Mouse (Mus musculus): ENCODE results near the gene Olfr30.
"Not testable (repeated sequence)": the region's sequence is repeated elsewhere in the genome, so short reads cannot be mapped to it uniquely, and the experiment has no call there.

The Olfr30 gene

DNA sequence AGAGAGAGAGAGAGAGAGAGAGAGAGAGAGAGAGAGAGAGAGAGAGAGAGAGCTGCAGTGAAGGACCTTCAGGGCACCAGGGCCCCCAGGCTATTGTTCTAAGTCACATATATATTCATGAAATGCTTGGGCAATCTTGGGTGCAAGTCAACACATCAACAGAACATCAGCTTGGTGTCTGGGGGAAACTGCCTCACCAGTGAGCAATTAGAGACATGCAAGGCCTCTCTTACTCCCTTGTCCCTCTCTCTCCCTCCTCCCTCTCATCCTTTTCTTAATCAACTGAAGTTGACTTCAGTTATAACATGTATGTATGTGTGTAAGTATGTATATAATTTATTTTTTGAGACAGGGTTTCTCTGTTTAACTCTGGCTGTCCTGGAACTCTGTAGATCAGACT, at the start of gene Olfr30:
Olfr30 (minus strand) TSS at position 101 of the 400 bp plus-strand sequence.
- no peak for DNase-seq

DNA sequence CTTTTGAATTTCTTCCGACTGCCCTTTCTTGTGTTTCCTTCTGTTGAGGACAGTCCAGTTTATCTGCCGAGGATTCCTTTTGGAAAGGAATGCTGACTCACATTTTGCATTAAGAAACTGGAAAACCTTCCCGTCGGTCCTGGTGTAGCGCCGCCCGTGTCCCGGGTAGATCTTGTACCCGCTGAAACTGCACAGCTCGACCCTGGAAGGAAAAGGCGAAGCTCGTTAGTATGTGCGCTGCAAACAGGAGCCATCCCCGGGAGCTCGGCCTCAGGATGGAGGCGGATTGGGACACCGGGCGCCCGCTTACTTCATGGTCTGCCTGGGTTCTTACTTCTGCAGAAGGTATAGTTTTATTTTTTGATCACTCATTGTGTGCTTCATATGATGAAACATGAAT, 47.0 kb upstream of the Olfr30 start:
- not testable (repeated sequence) for DNase-seq

DNA sequence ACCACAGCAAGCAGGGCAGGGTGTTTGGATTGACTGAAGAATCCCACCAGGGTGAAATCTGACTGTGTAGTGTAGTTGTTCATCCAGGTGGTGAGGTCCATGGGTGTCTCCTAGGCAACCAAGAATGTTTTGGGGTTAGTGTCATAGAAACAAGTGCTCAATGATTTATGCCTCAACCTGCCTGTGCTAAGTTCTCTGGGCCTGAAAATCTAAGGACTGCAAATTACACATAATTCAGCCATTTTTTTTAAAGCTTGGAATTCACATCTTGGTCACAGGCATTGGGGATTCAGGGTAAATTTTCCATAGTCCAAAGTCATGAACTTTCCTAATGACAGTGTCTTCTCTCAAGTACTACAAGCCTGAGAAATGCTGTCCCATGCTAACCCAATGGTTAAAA, 40.4 kb upstream of the Olfr30 start, which contains the start of gene Olfr331:
Olfr331 (minus strand) TSS at position 101 of the 400 bp plus-strand sequence.
- not testable (repeated sequence) for DNase-seq

DNA sequence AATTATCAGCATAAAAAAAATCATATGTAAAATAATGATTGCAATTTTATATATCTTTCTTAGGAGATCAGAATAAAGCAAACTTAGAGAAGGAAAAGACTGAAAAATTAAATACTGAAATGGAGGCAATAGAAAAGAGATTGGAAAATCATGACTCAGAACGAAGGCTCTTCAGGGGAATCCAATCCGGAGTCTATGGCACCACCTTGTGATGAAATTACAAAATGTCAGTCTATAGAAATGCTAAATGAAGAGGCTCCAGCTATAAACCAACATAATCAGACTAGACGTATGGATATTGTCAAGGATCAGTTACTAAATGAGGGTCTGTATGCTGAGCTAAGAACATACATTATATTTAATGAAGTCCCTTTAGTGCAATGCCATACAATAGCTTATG, 37.2 kb upstream of the Olfr30 start:
- DNase-seq, result peak; percentile 7 to 13

DNA sequence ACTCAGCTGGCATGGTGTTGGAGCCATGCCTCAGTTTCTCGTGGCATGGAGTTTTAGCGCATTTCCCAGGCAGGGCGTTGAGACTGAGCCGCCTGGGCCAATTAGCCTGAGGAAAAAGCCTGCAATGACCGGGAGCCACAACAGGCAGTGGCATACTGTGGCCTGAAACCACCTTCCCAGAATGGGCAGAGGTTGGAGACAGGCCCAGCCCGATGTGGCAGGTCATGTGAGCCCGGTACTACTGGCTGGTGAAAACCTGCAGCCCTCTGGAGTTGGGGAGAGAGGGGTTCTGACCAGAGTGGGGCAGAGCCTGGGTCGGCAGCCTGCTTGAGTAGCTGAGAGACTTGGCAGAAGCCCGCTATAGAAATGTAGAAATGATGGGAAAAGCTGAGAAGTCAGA, 36.7 kb upstream of the Olfr30 start:
- DNase-seq, result peak; percentile 1 to 5

DNA sequence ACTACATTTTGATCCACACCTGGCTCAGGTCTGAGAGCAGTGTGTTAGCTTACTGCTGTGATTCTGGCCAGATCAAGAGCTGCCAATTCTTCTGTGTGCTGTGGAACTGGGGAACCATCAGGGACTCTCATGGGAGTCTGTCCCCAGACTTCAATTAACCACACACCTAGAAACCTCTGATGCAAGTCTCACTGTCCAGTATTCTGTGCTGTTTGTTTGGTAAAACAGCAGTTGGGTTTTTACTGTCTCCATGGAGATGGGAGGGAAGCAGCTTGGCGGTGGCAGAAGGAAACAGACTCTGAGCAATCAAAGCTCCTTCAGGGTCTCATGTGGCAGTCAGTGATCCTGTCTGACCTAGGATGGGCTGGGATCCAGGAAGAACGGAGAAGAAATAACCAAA, 30.4 kb upstream of the Olfr30 start, which contains the start of gene Olfr332:
Olfr332 (minus strand) TSS at position 101 of the 400 bp plus-strand sequence.
- no peak for DNase-seq

DNA sequence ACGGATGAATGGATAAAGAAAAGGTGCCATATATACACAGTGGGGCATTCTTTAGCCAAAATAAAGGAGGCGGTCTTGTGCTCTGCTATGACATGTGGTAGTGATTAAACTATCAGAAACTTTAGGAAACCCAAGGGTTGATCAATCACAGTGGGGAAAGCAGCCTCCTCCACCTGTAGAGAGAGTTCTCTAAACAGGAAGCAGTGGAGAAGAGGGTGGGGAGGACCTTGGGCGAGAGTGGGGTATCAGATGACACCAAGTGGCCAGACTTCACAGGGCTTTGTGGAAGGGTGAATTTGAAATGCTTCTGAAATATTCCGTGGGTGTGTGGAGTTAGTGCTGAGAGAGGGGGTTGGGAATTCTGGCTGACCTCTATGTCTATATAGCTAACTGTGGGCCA, 8.5 kb downstream of the Olfr30 start:
- no peak for DNase-seq

DNA sequence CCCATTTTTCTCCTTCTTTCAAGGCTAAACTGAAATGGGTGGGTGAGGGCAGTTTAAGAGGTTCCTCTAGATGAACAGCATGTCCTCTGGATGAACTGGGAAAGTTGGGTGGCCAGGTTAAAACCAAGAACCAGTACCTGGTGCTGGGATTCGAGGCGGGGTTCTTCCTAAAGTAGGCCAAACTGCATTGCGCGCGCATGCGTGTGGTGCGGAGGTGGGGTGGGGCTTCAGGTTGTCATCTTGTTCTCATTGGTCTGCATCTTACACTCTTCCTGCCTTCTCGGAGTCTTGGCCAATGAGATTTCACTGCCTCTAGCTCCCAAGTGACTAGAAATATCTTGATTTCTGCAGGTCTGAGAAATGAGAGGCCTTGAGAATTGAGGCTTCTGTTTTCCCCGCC, 9.3 kb downstream of the Olfr30 start, which contains the start of gene Lypd9:
Lypd9 (minus strand) TSS at position 165 of the 400 bp plus-strand sequence.
- DNase-seq, result no peak

DNA sequence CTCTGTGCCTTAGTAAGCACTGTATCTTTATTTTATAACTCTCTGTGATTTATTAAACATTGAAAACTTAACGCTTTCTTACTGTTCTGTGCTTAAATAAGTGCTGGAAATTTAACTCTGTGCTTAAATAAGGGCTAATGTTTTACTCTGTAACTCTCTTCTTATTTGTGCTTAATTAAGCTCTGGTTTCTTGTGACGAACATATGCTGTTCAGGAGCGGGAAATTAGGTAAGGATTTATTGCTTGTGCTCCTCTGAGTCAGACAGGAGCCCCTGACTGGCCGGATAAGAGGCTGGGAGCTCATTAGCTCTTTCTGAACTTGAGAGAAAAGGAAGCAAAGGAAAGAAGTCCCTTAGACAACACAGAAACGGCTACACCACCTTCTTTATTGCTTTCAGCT, 24.2 kb downstream of the Olfr30 start:
- DNase-seq, result no peak

DNA sequence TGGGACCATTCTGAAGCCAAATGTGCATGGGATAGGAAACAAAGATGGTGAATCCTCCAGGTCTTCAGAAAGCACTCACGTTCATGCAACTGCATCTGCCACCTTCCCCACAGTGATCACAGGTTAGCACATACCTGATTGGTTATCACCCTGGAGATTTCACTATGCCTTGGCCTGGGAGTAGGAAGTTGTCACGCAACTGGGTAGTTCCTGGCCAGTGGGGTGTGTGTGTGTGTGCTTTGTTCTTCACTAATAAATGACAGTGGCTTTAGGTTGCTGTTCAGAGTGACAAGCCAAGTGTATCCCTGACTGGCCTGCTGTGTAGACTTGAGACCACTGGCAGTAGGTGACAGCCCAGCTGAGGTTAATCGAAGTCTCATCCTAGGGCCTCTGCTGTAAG, 29.8 kb downstream of the Olfr30 start, which contains the start of gene Gm12253:
Gm12253 (plus strand) TSS at position 301 of the 400 bp plus-strand sequence.
- DNase-seq, result no peak

DNA sequence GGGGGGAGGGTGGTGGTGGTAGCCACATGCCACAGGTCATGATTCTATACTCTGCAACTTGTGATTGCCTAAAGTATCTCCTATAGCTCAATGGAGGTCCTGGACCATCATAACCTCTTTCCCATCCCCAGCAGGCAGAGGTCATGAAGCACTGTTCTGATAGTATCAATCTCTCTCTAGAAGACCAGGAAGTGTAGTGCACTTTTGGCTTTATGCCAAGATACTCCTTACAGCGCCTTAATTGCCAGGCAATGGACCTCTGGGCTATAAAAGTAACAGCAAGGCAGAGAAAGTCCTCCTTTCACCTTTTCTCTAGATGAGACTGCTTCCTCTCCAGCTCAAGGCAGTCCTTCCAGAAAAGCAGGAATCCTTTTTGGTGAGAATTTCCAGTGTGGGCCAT, 41.3 kb downstream of the Olfr30 start, which contains the start of gene 1810065E05Rik:
1810065E05Rik (plus strand) TSS at position 297 of the 400 bp plus-strand sequence.
- no peak for DNase-seq

DNA sequence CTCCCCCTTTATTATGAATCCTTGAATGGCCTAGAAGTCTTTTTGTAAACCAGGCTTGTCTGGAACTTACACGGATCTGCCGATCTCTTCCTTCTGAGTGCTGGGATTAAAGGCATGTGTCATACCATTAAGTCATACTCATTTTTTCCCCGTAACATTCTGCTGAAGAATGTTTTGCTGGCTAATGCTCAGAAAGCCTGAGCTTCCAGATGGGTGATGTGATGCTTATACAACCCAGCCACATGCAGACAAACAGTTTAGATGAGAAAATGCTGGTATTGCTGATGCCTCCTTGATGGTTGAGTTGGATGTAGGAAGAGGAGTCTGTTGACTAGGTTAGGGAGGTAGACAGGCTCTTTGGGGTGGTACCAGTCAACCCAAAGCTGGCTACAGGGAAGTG, 43.7 kb downstream of the Olfr30 start:
- no peak for DNase-seq

DNA sequence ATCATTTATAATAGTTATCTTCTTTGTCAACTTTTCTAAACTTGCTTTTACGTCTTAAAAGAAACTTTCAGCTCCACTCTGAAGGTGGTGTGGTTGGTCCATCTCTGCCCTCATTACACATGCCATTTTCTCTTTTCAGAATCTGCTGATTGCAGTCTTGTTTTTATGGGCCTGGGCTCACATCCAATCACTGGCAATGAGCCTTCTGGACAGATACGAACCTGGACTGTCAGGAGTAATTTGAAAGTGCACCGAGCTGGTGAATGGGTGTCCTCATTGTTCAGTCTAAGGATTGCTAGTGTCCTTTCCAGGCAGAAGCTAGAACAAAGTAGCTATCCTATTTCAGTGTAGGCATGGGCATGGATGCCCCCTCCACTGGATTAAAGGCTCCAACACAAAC, 54.0 kb downstream of the Olfr30 start:
- peak; percentile 66 to 73 for DNase-seq

All from cerebellum, postnatal 14 days (tissue).